Mouse (Mus musculus): Measurements from ENCODE around the gene Eif2s2.
"Not testable (repeated sequence)": the region's sequence is repeated elsewhere in the genome, so short reads cannot be mapped to it uniquely, and the experiment has no call there.

Gene Eif2s2

DNA sequence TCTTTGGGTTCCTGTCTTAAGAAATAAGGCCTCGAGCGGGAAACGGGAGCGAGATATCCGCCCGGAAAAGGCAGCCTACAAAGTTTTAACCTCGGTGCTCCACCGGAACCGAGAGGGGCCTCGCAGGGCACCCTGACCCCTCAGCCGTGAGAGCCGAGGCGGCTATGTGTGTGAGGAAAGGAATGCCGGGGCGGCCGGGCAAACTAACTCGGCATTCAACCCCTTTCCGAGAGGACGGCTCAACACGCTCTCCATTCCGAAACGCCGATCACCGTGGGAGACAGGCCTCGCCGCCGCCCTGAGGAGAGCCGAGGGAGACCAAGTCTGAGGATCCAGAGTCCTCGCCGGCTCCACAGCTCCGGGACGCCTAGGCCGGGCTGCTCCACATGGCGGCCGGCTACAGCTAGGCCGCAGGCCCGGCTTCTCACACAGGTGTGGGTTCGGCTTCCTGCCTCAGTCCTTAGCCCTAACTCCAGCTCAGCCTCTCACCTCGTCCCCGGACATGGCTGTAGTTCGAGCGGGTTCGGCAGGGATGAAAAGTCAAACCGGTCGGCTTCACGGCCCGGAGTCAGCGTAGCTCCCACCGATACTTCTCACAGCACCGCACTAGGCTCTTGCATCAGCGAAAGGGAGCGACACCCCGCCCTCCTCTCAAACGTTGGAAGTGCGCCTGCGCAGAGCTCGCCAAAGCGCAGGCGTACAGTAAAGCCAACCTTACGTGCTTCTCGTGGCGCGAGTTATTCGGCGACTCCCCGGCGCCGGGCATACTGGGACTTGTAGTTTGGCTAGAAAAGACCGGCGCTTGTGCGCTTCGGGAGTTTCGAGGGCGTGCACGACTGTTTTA, at the start of gene Eif2s2:
Gene Eif2s2, minus strand, starts transcription at position 735 of the 844 bp plus-strand sequence.
- peak; percentile 97 for DNase-seq

- DNase-seq = no peak
Observed at GRCm38 (mm10) chr2:154941952-154942351, 49.2 kb upstream of the Eif2s2 start.

DNA sequence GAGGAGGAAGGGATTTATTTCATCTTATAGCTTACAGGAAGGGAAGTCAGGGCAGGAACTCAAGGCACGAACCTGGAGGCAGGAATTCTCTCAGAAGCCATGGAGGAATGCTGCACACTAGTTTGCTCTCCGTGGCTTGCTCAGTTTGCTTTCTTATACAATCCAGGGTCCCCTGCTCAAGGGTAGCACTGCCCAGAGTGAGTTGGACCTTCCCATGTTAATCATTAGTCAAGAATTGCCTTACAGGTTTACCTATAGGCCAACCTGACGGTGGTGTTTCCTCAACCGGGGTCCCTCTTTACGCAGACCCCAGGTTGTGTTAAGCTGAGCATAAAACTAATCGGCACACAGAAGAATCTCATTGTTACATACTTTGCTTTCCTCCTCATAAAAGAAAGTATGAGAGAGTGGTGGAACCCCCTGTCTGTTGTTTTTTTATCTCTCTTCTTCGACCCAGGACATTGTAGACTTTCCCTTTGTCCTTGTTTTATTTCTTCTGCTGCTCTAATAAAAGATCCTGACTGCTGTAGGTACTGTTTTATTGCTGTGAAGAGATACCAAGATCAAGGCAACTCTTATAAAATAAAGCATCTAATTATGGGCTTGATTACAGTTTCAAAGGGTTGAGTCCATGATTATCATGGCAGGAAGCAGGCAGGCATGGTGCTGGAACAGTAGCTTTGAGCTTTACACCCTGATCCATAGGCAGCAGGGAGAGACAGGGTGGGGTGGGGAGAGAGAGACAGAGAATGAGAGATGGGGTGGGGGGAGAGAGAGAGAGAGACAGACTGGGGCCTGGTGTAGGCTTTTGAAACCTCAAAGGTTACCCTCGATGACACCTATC, 45.0 kb upstream of the Eif2s2 start:
- no peak for DNase-seq

DNA sequence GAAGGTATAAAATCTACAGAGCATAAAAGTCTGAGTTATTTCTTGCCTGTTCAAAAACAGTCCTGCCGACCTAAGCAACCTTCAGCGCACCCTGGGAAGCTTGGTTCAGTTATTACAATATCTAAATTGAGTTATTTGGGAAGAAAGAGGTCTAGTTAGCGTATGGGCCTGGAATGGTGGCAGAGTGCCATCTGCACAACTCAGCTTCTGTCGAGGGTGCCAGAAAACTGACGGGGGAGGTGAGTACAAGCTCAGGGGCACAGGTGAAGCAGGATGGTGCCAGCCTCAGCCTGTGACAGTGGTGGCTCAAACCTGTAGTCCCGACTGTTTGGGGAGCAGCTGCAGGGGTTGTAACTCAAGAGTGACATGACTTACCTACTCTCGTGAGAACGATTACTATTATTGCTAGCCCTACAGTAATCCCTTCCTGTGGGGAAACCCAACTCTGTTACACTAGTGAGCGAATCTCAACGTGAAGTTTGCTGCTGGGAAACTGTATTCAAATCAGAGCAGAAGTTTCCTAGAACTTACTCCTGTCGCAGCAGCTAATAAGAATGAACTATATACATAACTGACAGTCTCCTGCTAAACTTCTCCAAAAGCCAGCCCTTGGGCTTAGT, 43.9 kb upstream of the Eif2s2 start:
- DNase-seq = no peak

- DNase-seq = no peak
Observed at GRCm38 (mm10) chr2:154936106-154936505, 43.4 kb upstream of the Eif2s2 start.

DNA sequence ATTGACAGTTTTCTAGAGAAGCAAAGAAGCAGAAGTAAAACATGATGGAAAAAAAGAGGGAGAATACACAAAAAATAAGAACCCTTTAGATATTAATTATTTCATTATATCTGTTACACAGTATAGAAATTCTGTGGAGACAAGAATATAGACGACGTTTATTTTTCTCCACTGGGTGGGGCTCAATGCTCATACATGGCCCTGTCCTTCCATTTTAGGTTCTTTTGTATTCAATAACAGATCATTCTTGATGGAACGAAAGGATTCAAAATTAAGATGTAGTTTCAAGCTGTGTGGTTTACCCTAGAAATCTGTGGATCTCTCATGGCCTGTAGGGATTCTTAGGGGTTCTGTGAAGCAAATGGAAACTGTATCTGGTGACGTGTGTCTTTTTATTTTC, 41.1 kb upstream of the Eif2s2 start:
- no peak for DNase-seq

- DNase-seq = no peak
Observed at GRCm38 (mm10) chr2:154928298-154928697, 35.6 kb upstream of the Eif2s2 start.

DNA sequence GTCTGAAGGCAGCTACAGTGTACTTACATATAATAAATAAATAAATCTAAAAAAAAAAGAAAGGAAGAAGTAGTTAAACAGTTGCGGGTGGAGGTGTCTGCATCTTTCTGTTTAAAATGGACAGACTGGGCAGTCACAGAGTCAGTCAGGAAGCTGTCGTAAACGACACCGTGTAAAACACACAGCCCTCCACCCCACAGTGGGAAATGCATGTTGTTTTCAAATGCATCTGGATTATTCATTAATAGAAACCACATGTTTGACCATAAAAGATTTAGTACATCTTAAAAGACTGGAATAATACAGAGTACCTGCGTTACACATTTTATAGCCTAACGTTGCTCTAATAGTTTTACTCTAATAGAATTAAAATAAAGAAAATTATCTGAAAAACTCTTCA, 34.1 kb upstream of the Eif2s2 start:
- no peak for DNase-seq

DNA sequence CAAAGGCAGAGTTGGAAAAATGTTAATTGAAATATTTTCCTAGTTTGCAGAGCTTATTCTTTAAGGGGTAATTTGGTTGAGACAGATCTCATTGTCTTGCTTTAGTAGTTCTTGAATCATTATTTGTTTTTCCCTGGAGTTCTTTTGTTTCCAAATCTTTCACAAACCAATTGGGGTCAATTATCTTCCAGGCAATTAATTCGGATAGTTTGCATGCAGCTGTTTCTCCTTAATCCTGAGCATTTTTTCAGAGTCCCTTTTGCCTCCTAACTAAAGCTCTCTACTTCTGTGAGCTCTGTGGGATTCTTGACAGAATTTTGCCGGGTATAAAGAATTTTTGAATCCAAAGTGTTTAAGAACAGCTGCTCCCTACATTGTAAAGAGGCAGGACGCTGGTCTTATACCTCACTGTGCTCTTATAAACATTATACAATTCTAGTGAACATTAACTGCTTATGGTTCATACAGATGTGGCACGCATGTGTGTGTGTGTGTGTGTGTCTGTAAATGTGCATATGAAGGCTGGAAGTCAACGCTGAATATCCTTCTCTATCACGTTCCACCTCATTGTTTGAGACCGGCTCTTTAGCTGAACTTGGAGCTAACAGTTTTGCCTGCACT, 32.8 kb upstream of the Eif2s2 start:
- no peak for DNase-seq

DNA sequence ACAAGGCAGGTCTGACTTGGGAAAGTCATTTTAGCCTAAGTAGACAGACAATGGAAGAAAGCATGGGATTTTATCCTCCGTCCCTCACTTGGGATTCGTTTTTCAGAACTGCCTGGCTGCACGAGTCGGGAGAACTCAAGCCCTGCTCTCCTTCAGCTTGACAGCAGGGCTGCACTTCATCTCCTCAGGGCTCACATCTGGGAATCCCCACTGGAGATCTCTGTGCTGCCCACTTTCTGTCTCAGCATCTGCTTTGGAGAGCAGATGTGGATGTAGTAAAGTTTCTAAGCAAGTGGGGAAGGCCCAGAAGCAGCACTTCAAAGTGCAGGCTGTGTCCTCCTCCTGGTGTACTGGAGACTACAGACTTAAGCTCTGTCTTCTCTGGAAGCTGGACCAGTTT, 29.4 kb upstream of the Eif2s2 start:
- DNase-seq = not testable (repeated sequence)

DNA sequence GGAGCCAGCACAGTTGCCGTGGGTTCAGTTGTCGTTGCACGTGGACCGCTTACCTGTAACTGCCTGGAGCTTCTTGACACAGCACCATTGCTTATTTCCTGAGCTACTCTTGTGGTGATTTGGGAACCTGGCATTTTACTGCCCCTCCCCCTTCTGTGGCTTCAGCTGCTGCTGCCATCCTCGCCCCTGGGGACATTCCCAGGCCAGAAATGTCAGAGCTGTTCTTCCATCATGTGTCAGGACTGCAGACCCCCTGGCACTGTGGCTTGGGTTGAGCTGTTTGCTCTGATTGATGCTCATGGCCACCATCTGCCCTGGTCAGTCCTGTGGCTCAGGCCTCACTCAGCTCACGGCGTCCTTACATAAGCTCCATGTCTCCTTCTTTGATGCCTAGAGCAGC, 28.2 kb upstream of the Eif2s2 start:
- no peak for DNase-seq

DNA sequence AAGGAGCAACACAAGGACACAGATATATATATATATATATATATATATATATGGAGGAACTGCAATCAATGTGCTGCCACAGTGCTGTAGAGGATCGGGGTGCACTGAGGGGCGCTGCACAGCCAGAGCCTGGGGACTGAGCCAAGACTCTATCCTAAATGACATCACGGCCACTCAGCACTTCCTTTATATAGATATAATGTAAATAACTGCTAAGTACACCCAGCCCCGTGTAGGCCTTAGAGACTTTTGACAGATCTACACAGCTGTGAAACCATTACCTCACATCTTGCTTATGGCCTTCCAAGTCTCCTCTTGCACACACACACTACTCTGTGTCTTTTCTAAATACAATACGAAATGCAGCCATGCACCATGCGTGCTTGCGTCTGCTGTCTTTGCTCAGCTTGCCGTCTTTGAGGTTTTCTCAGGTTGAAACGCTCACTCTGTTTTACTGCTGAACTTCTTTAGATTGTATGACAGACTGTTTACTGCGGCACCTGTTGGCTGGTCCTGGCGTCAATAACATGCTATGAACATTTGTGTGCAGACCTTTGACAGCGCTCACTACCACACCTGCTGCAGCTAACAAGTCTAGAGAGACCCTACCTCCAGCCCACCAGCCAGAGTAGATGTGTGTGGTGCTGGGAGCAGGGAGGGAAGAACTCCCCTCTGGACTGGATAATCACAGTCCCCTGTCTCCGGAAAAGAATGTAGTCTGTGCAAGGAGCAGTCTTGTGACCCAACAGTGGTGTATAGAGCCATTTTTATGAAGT, 25.3 kb upstream of the Eif2s2 start:
- no peak for DNase-seq

DNA sequence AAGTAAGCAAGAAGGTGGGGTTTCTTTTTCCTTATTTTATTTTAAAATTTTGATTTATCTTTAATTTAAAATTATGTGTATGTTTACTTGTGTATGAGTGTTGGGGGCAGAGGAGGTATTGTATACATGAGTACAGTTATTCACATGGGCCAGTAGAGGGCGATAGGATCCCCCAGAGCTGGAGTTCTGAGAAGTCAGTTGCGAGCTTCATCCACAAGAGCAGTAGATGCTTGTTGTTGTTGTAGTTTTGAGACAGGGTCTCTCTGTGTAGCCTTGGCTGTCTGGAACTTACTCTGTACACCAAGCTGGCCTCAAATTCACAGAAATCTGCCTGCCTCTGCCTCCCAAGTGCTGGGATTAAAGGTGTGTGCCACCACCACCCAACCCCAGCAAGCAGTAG, 23.8 kb upstream of the Eif2s2 start:
- peak; percentile 27 to 53 for DNase-seq

DNA sequence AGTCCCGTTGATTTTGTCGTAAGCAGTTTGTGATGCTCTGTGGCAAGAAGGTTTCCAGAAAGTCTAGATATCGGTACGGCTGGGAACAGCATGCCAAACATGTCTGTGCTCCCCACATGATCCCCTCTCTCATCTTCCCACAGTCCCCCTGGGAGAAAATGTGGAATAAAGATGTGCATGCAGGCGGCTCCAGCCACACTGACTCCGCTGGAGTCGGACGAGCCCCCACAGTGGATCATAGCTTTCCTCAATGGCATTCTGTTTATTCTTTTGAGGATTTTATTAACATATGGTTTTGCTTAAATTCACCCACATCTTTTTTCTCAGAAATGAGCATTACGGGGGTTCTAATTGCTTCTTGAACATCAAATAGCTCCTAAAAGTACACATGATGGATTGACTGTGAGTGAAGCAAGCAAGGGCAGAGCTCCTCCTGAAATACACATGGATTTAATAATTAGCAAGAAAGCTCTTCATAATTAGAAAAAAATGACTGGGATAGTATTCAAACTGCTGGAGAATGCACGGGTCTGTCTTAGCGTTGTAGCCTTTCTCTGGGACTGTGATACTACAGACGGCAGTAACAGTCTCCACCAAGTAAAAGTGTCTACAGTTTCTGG, 23.3 kb upstream of the Eif2s2 start:
- no peak for DNase-seq

DNA sequence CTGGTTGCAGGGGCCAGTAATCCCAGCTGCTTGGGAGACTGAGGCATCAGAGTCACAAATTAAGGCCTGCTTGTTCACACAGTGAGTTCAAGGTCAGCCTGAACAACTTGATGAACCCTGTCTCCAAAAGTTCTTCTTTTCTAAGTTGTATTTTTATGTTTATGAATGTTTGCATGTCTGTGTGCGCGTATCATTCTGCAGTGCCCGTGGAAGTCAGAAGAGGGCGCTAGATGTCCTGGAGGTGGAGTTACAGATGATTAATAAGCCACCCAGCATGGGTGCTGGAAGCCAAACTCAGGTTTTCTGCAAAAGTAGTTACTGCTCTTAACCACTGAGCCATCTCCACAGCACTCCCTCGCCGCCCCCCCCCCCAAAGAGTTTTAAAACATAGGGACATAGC, 17.1 kb upstream of the Eif2s2 start:
- peak in 1 of 2 experiments; percentile 8 for DNase-seq

- not testable (repeated sequence) for DNase-seq
Observed at GRCm38 (mm10) chr2:154908223-154908622, 15.5 kb upstream of the Eif2s2 start.

DNA sequence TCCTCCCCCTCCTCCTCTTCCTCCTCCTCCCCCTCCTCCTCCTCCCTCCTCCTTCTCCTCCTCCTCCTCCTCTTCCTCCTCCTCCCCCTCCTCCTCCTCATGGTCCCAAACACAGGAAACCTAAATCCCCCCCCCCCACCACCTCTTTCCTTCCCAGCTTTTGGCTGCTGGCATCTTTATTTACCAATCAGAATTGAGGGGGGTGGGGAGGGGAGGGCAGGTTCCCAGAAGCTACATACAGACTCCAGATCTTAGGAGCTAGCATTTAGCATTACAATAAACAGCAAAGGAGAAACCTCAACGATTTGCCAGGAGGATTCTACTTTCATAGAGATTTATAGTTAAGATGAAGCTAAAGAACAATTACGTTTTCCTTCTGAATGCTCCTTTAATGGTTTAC, 13.1 kb upstream of the Eif2s2 start:
- DNase-seq = no peak

- no peak for DNase-seq
Observed at GRCm38 (mm10) chr2:154902111-154902510, 9.4 kb upstream of the Eif2s2 start.

- not testable (repeated sequence) for DNase-seq
Observed at GRCm38 (mm10) chr2:154899412-154899811, 6.7 kb upstream of the Eif2s2 start.

DNA sequence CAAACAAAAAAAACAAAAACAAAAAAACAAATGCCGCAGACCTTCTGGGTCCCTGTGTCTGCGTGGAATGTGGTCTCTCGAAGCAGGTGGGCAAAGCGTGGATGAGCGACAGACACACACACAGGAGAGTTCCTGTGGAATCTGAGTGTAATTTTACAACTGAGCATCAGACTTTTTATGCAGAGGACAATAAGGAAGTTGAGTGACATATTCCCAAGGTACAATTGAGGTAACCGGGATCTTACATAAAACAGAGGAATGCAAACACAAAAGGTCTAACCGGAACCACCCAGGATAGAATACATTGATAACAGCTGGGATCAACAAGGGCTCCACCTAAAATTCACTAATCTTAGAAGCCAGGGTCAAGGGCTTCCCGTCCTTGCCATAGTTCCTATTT, 6.3 kb upstream of the Eif2s2 start:
- not testable (repeated sequence) for DNase-seq

- no peak for DNase-seq
Observed at GRCm38 (mm10) chr2:154893548-154893947, 813 bp upstream of the Eif2s2 start.

DNA sequence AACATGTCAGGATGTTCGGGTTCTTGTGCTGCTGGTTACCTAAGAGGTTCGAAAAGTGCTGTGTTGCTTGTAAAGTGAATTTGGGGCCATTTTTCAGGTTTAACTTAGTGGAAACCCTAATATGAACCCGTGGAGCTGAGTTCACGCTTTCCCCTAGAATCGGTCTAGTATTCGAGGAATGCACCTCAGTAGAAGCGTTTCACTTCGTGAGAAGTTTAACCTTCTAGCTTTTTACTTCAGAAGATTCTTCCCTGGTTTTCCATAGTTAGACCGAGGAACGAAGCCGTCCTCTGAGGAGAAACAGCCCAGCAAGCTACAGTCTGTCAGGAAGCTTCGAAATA, 280 bp upstream of the Eif2s2 start:
- DNase-seq = no peak
